Mouse (Mus musculus) kidney, embryonic 15.5 days (tissue): ENCODE measurements around the gene Tmc2. TPM values are rescaled to one million over a fixed set of nuclear protein-coding genes. Genes with fewer than 3 reads are reported as not detected.

Experiments used
- polyA plus RNA-seq: library from polyadenylated mRNA; unstranded; fragments of >200 nt; fragmentation: Nextera tagmentation; extraction: Ambion mirVana; gene quantifications from 2 replicates; pipeline ENCODE4 v1.2.1, GENCODE M21; 2015

The Tmc2 gene
- polyA plus RNA-seq, 1 experiment from 2014 or later, result not detected

Other genes starting within 250 kb of the Tmc2 start
- 0.12 TPM in 1 of 2 replicates, not detected in the other for gene Tgm3, start 182.8 kb upstream of the Tmc2 start, polyA plus RNA-seq
- not detected in 2 replicates for gene Tgm6, start 82.8 kb upstream of the Tmc2 start, polyA plus RNA-seq
- gene Snrpb, start 15.8 kb upstream of the Tmc2 start, polyA plus RNA-seq, result 653 and 661 TPM in 2 replicates
- 317 and 325 TPM in 2 replicates for gene Nop56, start 79.2 kb downstream of the Tmc2 start, polyA plus RNA-seq
- gene Idh3b, start 89.4 kb downstream of the Tmc2 start, polyA plus RNA-seq, result 188 and 191 TPM in 2 replicates
- 2.1 and 2.8 TPM in 2 replicates for gene Ebf4, start 100.0 kb downstream of the Tmc2 start, polyA plus RNA-seq
- gene Cpxm1, start 202.4 kb downstream of the Tmc2 start, polyA plus RNA-seq, result 82.1 and 87.4 TPM in 2 replicates
- 0.09 TPM in 1 of 2 replicates, not detected in the other for gene Gm28372, start 210.0 kb downstream of the Tmc2 start, polyA plus RNA-seq
- gene 1700020A23Rik, start 210.1 kb downstream of the Tmc2 start, polyA plus RNA-seq, result not detected in 2 replicates
- not detected in 2 replicates for gene Tmem239, start 211.3 kb downstream of the Tmc2 start, polyA plus RNA-seq
- gene Vps16, start 229.1 kb downstream of the Tmc2 start, polyA plus RNA-seq, result 101 and 103 TPM in 2 replicates
- 17.3 and 19.0 TPM in 2 replicates for gene Pced1a, start 229.5 kb downstream of the Tmc2 start, polyA plus RNA-seq